Mouse (Mus musculus): Measurements from ENCODE around the gene Snrpd3. TPM values are rescaled to one million over a fixed set of nuclear protein-coding genes. Genes with fewer than 3 reads are reported as not detected.

Snrpd3 gene
- polyA plus RNA-seq, 1 experiment, result 43.7 TPM

GRCm38 (mm10) chr10:75552106-75552505 is 34.8 kb downstream of the Snrpd3 start:
- TF ChIP-seq CTCF (IDR thresholded peaks at IDR 0.05; ENCODE audit: extremely low read depth, insufficient read depth, low read length) (no peak), POLR2A (IDR thresholded peaks at IDR 0.05; ENCODE audit: extremely low read depth, insufficient read depth, low read length) (no peak)
- Histone ChIP-seq H3K27ac (ENCODE audit: insufficient read depth, low read length) (no peak overlapping the region), H3K4me1 (ENCODE audit: control insufficient read depth, insufficient read depth, low read length) (no peaks in the 10 kb centered on the region; the same call in 1 of the 2 replicates), H3K4me3 (ENCODE audit: insufficient read depth, low read length) (no peak overlapping the region)

DNA sequence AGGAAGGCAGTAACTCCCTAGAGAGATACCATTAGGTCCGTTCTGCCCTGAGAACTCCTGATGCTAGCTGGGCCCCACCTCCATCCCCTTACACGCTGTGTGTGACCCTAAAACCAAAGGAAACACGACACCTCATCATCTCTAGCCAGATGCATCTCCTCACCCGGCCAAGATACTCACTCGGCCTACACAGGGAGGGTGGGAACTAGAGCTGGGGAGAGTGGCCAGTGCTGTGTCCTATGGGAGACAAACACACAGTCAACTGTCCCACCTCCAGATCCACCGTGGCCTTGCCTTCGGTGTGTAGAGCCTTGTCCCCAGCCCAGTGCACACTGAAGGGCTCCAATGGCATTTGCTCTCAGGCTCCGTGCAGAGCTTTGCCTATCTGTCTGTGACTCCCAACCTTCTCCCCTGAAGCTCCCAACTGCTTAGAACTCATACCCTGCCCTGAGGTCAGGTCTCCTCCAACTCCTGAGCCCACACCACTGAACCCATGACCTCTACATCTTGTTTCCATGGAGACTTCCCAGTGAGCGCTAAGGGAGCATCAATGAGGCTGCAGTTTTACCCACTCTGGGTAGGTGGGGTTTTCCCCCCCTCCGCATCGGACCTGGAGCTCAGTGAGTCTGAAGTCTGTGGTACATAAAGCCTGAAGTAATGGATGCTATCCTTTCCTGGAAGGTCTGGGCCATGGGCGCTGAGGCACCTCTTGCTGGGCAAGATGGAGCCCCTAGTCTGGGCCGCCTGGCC is 35.5 kb downstream of the Snrpd3 start:
- H3K4me3 ChIP-seq (ENCODE audit: insufficient read depth, low read length), result no peak overlapping the region
- TF ChIP-seq POLR2A (IDR thresholded peaks at IDR 0.05; ENCODE audit: extremely low read depth, insufficient read depth, low read length) (no peak), CTCF (IDR thresholded peaks at IDR 0.05; ENCODE audit: extremely low read depth, insufficient read depth, low read length) (no peak)
- H3K27ac ChIP-seq (ENCODE audit: insufficient read depth, low read length), result no peak overlapping the region
- no peaks in the 10 kb centered on the region; the same call in 1 of the 2 replicates for H3K4me1 ChIP-seq (ENCODE audit: control insufficient read depth, insufficient read depth, low read length)

DNA sequence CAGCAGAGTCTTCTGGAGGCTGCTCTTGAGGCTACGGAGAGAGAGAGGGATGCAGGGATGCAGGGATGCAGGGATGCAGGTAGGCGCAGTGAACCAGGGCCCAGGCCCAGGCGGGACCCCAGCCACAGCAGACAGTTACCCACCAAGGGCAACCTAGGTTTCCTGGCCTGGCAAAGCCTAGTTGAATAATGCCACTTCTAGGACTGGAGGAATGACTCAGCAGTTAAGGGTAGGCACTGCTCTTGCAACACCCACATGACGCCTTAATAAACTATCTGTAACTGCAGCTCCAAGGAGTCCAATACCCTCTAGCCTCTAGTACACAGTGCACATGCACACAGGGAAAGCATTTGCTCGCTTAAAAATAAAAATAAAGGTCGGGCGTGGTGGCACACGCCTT is 36.7 kb downstream of the Snrpd3 start:
- H3K27ac ChIP-seq (ENCODE audit: insufficient read depth, low read length), result no peak overlapping the region
- peaks cover under 1% of the 10 kb centered on the region; the same call in 1 of the 2 replicates for H3K4me1 ChIP-seq (ENCODE audit: control insufficient read depth, insufficient read depth, low read length)
- no peak for TF ChIP-seq CTCF (IDR thresholded peaks at IDR 0.05; ENCODE audit: extremely low read depth, insufficient read depth, low read length)
- TF ChIP-seq POLR2A (IDR thresholded peaks at IDR 0.05; ENCODE audit: extremely low read depth, insufficient read depth, low read length), result no peak
- no peak overlapping the region for H3K4me3 ChIP-seq (ENCODE audit: insufficient read depth, low read length)

DNA sequence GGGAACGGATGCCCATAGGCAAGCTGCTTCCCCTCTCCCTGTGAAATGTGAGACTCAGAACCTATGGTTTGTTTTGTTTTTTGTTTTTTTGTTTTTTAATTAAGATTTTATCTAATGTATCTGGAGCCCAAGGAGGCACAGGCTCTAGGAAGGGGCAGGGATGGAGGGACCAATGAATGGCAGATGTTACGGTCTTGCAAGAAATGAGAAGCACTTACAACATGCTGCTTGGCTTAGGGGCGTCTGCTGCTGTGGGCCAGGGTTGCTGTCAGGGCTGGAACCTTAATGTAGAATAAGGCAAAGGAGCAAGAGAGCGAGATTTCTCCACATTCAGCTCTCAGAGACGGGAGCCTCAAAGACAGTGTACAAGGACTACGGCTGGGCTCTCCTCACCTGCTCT is 38.2 kb downstream of the Snrpd3 start:
- H3K27ac ChIP-seq (ENCODE audit: insufficient read depth, low read length), result no peak overlapping the region

DNA sequence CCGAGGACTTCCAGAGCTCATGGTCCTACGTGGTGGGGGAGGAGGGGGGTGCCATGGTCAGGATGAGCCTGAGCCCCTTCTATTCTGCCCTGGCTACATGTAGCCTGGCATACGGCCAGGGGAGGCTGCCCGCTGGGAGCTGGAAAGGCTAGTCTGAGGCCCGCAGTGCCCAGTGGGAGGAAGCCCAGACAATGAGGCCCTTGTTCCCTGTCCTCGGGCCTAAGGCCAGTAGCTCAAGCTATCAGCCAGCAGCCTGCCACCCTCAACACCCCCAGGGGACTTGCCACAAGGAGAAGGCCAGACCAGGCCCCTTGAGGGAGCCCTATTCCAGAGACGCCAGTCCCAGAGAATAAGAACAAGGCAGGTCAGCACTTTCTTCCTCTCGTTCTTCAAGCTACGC is 38.7 kb downstream of the Snrpd3 start:
- TF ChIP-seq CTCF (IDR thresholded peaks at IDR 0.05; ENCODE audit: extremely low read depth, insufficient read depth, low read length) (no peak), POLR2A (IDR thresholded peaks at IDR 0.05; ENCODE audit: extremely low read depth, insufficient read depth, low read length) (0 out of 2 replicates have a peak, but pooled peaks have one; percentile 6)
- H3K27ac ChIP-seq (ENCODE audit: insufficient read depth, low read length), result peak overlapping the region; percentile 62; the same call in 1 of the 2 replicates
- 0 out of 2 replicates have a peak, but pooled peaks cover 3% of the 10 kb centered on the region for H3K4me1 ChIP-seq (ENCODE audit: control insufficient read depth, insufficient read depth, low read length)
- H3K4me3 ChIP-seq (ENCODE audit: insufficient read depth, low read length), result no peak overlapping the region

More for the DNA sequence above, 38.2 kb downstream of the Snrpd3 start:
- Histone ChIP-seq H3K4me3 (ENCODE audit: insufficient read depth, low read length) (no peak overlapping the region), H3K4me1 (ENCODE audit: control insufficient read depth, insufficient read depth, low read length) (0 out of 2 replicates have a peak, but pooled peaks cover 3% of the 10 kb centered on the region)
- TF ChIP-seq POLR2A (IDR thresholded peaks at IDR 0.05; ENCODE audit: extremely low read depth, insufficient read depth, low read length) (no peak), CTCF (IDR thresholded peaks at IDR 0.05; ENCODE audit: extremely low read depth, insufficient read depth, low read length) (no peak)

- TF ChIP-seq CTCF (IDR thresholded peaks at IDR 0.05; ENCODE audit: extremely low read depth, insufficient read depth, low read length), result no peak
- Histone ChIP-seq H3K4me3 (ENCODE audit: insufficient read depth, low read length) (peak overlapping the region; percentile 59; the same call in 1 of the 2 replicates), H3K27ac (ENCODE audit: insufficient read depth, low read length) (no peak overlapping the region), H3K4me1 (ENCODE audit: control insufficient read depth, insufficient read depth, low read length) (0 out of 2 replicates have a peak, but pooled peaks cover 3% of the 10 kb centered on the region)
These were observed 41.2 kb downstream of the Snrpd3 start for GRCm38 (mm10) chr10:75558515-75558914.

DNA sequence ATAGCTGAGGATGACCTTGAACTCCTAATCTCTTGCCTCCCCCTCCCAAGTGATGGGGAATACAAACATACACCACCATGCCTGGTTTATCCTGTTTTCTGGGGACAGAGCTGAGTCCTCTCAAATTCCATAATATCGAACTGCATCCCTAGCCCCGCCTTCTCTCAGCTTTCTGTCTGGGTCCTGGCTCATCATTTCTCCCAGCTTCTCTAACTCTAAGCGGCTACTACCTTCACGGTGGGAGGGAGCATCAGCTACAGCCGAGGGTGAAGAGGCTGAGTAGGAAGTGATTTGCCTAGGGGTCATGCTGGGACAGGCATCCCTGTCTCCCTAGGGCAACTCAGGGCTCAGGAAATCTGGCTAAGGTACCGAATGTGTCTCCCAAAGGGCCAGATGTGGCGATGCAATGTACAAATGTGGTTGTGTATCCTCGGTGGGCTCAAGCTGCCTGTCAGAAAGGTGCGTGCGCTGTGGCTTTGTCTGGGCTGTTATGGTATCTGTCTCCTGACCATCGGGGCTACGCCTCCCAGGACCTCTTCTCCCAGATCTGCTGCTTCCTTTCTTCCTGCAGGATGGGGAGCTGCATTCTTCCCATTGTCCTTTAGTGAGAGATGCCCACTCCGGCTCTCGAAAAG is 41.8 kb downstream of the Snrpd3 start:
- no peak for TF ChIP-seq CTCF (IDR thresholded peaks at IDR 0.05; ENCODE audit: extremely low read depth, insufficient read depth, low read length)
- no peak for TF ChIP-seq POLR2A (IDR thresholded peaks at IDR 0.05; ENCODE audit: extremely low read depth, insufficient read depth, low read length)
- Histone ChIP-seq H3K4me1 (ENCODE audit: control insufficient read depth, insufficient read depth, low read length) (0 out of 2 replicates have a peak, but pooled peaks cover 3% of the 10 kb centered on the region), H3K4me3 (ENCODE audit: insufficient read depth, low read length) (peak overlapping the region; percentile 59), H3K27ac (ENCODE audit: insufficient read depth, low read length) (no peak overlapping the region)

- TF ChIP-seq CTCF (IDR thresholded peaks at IDR 0.05; ENCODE audit: extremely low read depth, insufficient read depth, low read length) (no peak), POLR2A (IDR thresholded peaks at IDR 0.05; ENCODE audit: extremely low read depth, insufficient read depth, low read length) (no peak)
- no peak within 1 kb of the TSS for H3K27ac ChIP-seq (ENCODE audit: insufficient read depth, low read length)
- H3K4me1 ChIP-seq (ENCODE audit: control insufficient read depth, insufficient read depth, low read length), result 0 out of 2 replicates have a peak, but pooled peaks cover 3% of the 10 kb centered on the region
- peak within 1 kb of the TSS; percentile 59 for H3K4me3 ChIP-seq (ENCODE audit: insufficient read depth, low read length)
These were observed 42.6 kb downstream of the Snrpd3 start, which contains the start of gene Lrrc75b for GRCm38 (mm10) chr10:75559676-75560548. Gene Lrrc75b (minus strand): TSS chr10:75560330.

- Histone ChIP-seq H3K4me1 (ENCODE audit: control insufficient read depth, insufficient read depth, low read length) (0 out of 2 replicates have a peak, but pooled peaks cover 3% of the 10 kb centered on the region), H3K4me3 (ENCODE audit: insufficient read depth, low read length) (peak overlapping the region; percentile 59; the same call in 1 of the 2 replicates), H3K27ac (ENCODE audit: insufficient read depth, low read length) (no peak overlapping the region)
- TF ChIP-seq CTCF (IDR thresholded peaks at IDR 0.05; ENCODE audit: extremely low read depth, insufficient read depth, low read length) (no peak), POLR2A (IDR thresholded peaks at IDR 0.05; ENCODE audit: extremely low read depth, insufficient read depth, low read length) (no peak)
These were observed 43.2 kb downstream of the Snrpd3 start for GRCm38 (mm10) chr10:75560549-75560899.
